Mouse (Mus musculus): Measurements from ENCODE around the gene Gm49388.
A peak's percentile ranks its signal among the peaks of the same experiment; 100 is the strongest.
"Not testable (repeated sequence)": the region's sequence is repeated elsewhere in the genome, so short reads cannot be mapped to it uniquely, and the experiment has no call there.

Gene Gm49388

GRCm38 (mm10) chr7:127802313-127802712, 16.9 kb downstream of the Gm49388 start:
- no peak for DNase-seq (ENCODE audit: low spot score in 2 of 2)

- DNase-seq (ENCODE audit: low spot score in 2 of 2) = no peak
These were observed 23.4 kb downstream of the Gm49388 start for GRCm38 (mm10) chr7:127808821-127809220.

GRCm38 (mm10) chr7:127809846-127810245, 24.4 kb downstream of the Gm49388 start:
- no peak for DNase-seq (ENCODE audit: low spot score in 2 of 2)

GRCm38 (mm10) chr7:127810650-127811049, 25.2 kb downstream of the Gm49388 start:
- DNase-seq (ENCODE audit: low spot score in 2 of 2) = no peak

GRCm38 (mm10) chr7:127811240-127811639, 25.8 kb downstream of the Gm49388 start:
- no peak for DNase-seq (ENCODE audit: low spot score in 2 of 2)

- DNase-seq (ENCODE audit: low spot score in 2 of 2) = no peak
These were observed 26.9 kb downstream of the Gm49388 start for GRCm38 (mm10) chr7:127812292-127812691.

GRCm38 (mm10) chr7:127813821-127814220, 28.4 kb downstream of the Gm49388 start:
- DNase-seq (ENCODE audit: low spot score in 2 of 2) = no peak

GRCm38 (mm10) chr7:127814241-127814921, 29.0 kb downstream of the Gm49388 start:
- DNase-seq (ENCODE audit: low spot score in 2 of 2) = no peak

GRCm38 (mm10) chr7:127815116-127815665, 29.8 kb downstream of the Gm49388 start:
- DNase-seq (ENCODE audit: low spot score in 2 of 2) = no peak

GRCm38 (mm10) chr7:127815954-127816821, 30.8 kb downstream of the Gm49388 start:
- DNase-seq (ENCODE audit: low spot score in 2 of 2) = peak in 1 of 2 experiments; percentile 56

GRCm38 (mm10) chr7:127817053-127817452, 31.6 kb downstream of the Gm49388 start:
- DNase-seq (ENCODE audit: low spot score in 2 of 2) = no peak

- no peak for DNase-seq (ENCODE audit: low spot score in 2 of 2)
These were observed 32.4 kb downstream of the Gm49388 start for GRCm38 (mm10) chr7:127817776-127818175.

GRCm38 (mm10) chr7:127820836-127821509, 35.6 kb downstream of the Gm49388 start:
- no peak for DNase-seq (ENCODE audit: low spot score in 2 of 2)

GRCm38 (mm10) chr7:127822494-127822893, 37.1 kb downstream of the Gm49388 start:
- no peak for DNase-seq (ENCODE audit: low spot score in 2 of 2)

GRCm38 (mm10) chr7:127823236-127824171, 38.1 kb downstream of the Gm49388 start:
- DNase-seq (ENCODE audit: low spot score in 2 of 2) = no peak

- DNase-seq (ENCODE audit: low spot score in 2 of 2) = no peak
These were observed 38.9 kb downstream of the Gm49388 start, which contains the start of the genes Stx4a and Stx1b for GRCm38 (mm10) chr7:127824176-127824871. Gene Stx4a (plus strand): TSS chr7:127824294. Gene Stx1b (minus strand): TSS chr7:127824549.

- no peak for DNase-seq (ENCODE audit: low spot score in 2 of 2)
These were observed 50.1 kb downstream of the Gm49388 start for GRCm38 (mm10) chr7:127835550-127835949.

GRCm38 (mm10) chr7:127837473-127837872, 52.1 kb downstream of the Gm49388 start:
- DNase-seq (ENCODE audit: low spot score in 2 of 2) = no peak

- DNase-seq (ENCODE audit: low spot score in 2 of 2) = not testable (repeated sequence)
These were observed 52.5 kb downstream of the Gm49388 start for GRCm38 (mm10) chr7:127837878-127838277.

- not testable (repeated sequence) for DNase-seq (ENCODE audit: low spot score in 2 of 2)
These were observed 54.6 kb downstream of the Gm49388 start for GRCm38 (mm10) chr7:127840031-127840430.

Data from urinary bladder, adult 18-20 months (tissue).